Mouse (Mus musculus): ENCODE measurements around the gene Dock4. TPM values are rescaled to one million over a fixed set of nuclear protein-coding genes. Genes with fewer than 3 reads are reported as not detected.

Dock4 gene
- polyA plus RNA-seq, 1 experiment = 0.56 TPM

DNA sequence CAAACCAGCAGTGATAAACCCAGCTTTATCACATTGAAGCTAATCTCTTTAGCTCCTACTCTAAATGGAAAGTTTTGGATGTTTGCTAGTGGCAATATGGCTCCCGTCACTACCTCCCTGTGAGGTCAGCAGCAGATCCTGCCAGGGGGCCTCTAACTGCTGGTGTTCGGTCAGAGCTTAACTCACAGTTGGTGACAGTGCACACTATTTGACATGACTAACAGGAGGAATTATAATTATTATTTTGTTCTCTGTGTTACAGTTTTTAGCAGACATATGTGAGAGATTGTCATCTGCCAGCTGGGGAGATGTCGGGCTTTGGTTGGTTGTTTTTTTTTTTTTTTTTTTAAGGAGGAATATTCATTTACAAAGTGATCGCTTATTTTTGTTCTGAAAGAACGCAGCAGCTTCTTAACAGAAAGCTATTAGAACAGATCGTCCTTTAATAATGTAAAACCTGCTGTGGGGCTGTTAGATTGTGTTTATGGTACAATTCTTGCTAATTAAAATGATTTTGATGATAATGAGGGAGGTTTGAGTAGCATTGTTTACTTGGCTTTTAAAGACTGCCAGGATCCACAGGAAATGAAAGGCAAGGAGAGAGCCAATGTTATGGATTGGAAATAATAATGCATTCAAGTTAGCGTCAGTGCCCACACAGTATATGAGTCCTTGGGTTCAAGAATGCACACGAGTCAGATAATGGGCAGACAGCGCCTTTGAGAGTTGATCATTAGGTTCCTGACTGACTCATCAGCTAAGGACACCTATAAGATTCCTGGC lies 352.0 kb downstream of the Dock4 start:
- H3K4me1 ChIP-seq (ENCODE audit: control insufficient read depth, insufficient read depth, low read length) = no peaks in the 10 kb centered on the region

DNA sequence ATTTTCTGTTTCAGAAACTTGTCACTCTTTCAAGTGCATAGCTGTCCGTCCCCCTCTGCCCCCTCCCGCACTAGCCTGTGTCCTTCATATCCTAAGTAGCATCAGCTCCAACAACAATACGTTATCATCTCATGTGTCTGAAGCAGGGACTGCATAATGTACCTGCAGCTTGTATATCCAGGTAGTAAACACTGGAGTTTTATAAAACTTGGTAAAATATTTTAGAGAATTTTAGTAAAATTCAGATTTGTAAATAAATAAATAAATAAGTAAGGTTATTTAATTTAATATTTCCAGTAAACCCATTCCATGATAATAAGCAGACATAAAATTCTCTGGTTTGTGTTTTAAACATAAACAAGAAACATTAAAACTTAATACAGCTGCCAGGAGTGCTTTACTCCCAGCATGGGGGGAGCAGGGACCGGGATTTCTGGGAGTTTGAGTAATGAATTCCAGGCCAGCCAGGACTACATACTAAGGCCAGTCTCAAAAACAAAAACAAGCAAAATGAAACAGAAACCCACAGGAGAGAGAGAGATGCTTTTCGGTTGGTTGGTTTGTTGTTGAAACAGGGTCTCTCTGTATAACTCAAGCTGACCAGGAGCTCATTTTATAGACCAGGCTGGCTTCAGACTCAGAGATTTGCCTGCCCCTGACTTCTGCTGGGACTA lies 352.7 kb downstream of the Dock4 start:
- no peaks in the 10 kb centered on the region for H3K4me1 ChIP-seq (ENCODE audit: control insufficient read depth, insufficient read depth, low read length)
- no peak overlapping the region for H3K27ac ChIP-seq (ENCODE audit: control insufficient read depth, insufficient read depth, low read depth, low read length)
- no peaks in the 10 kb centered on the region for H3K27me3 ChIP-seq (ENCODE audit: control insufficient read depth, insufficient read depth, low read length)
- H3K36me3 ChIP-seq (ENCODE audit: control insufficient read depth, insufficient read depth, low read length) = no peaks in the 10 kb centered on the region
- no peak overlapping the region for H3K4me3 ChIP-seq (ENCODE audit: control insufficient read depth, low read depth, low read length)
- TF ChIP-seq CTCF (IDR thresholded peaks at IDR 0.05; ENCODE audit: control insufficient read depth, insufficient read depth, insufficient replicate concordance, low read depth, low read length) (no peak), POLR2A (IDR thresholded peaks at IDR 0.05; ENCODE audit: control insufficient read depth, low read depth, low read length) (no peak)

More for the DNA sequence above, 352.0 kb downstream of the Dock4 start:
- H3K27ac ChIP-seq (ENCODE audit: control insufficient read depth, insufficient read depth, low read depth, low read length) = no peak overlapping the region; the same call in 1 of the 2 replicates
- no peak overlapping the region for H3K4me3 ChIP-seq (ENCODE audit: control insufficient read depth, low read depth, low read length)
- no peaks in the 10 kb centered on the region for H3K27me3 ChIP-seq (ENCODE audit: control insufficient read depth, insufficient read depth, low read length)
- TF ChIP-seq CTCF (IDR thresholded peaks at IDR 0.05; ENCODE audit: control insufficient read depth, insufficient read depth, insufficient replicate concordance, low read depth, low read length) = no peak
- TF ChIP-seq POLR2A (IDR thresholded peaks at IDR 0.05; ENCODE audit: control insufficient read depth, low read depth, low read length) = no peak
- H3K36me3 ChIP-seq (ENCODE audit: control insufficient read depth, insufficient read depth, low read length) = no peaks in the 10 kb centered on the region

DNA sequence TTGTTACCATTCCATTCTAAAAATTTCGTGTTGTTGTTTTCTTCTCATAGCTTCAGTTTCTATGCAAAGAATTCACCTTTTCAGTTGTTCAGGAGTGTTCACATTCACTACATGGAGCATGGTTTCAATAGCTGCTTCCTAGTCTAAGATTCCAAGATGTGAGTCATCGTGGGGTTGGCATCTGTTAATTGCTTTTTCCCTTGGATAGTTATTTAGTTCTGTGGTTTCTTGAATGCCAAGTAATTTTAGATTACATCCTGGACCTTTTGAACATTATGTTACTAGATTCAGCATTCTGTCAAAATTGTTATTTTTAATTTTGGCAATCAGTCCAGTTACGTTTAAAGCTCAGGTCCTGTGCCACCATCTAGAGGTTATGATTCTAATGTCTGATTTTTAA lies 355.7 kb downstream of the Dock4 start:
- no peak for TF ChIP-seq CTCF (IDR thresholded peaks at IDR 0.05; ENCODE audit: control insufficient read depth, insufficient read depth, insufficient replicate concordance, low read depth, low read length)
- TF ChIP-seq POLR2A (IDR thresholded peaks at IDR 0.05; ENCODE audit: control insufficient read depth, low read depth, low read length) = no peak
- no peaks in the 10 kb centered on the region for H3K4me1 ChIP-seq (ENCODE audit: control insufficient read depth, insufficient read depth, low read length)

DNA sequence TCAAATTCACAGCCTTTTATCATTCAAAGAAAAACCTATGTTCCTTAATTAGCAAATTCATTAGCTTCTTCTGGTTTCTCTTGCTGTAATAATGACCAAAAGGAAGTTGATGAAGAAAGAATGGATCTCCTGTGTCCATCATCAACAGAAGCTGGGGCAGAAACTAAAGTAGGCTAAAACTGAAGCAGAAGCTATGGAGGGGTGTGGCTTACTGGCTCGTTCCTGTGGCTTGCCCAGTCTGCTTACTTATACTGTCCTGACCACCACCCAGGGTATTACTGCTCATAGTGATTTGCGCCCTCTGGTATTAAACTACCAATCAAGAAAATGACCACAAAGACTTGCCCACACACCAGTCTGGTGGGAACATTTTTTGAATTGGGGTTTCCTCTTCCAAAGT lies 359.5 kb downstream of the Dock4 start:
- Histone ChIP-seq H3K36me3 (ENCODE audit: control insufficient read depth, insufficient read depth, low read length) (no peaks in the 10 kb centered on the region), H3K4me3 (ENCODE audit: control insufficient read depth, low read depth, low read length) (no peak overlapping the region), H3K27me3 (ENCODE audit: control insufficient read depth, insufficient read depth, low read length) (no peaks in the 10 kb centered on the region), H3K4me1 (ENCODE audit: control insufficient read depth, insufficient read depth, low read length) (no peaks in the 10 kb centered on the region), H3K27ac (ENCODE audit: control insufficient read depth, insufficient read depth, low read depth, low read length) (no peak overlapping the region)
- TF ChIP-seq POLR2A (IDR thresholded peaks at IDR 0.05; ENCODE audit: control insufficient read depth, low read depth, low read length) = no peak
- TF ChIP-seq CTCF (IDR thresholded peaks at IDR 0.05; ENCODE audit: control insufficient read depth, insufficient read depth, insufficient replicate concordance, low read depth, low read length) = no peak

More for the DNA sequence above, 355.7 kb downstream of the Dock4 start:
- Histone ChIP-seq H3K4me3 (ENCODE audit: control insufficient read depth, low read depth, low read length) (no peak overlapping the region), H3K27ac (ENCODE audit: control insufficient read depth, insufficient read depth, low read depth, low read length) (no peak overlapping the region), H3K36me3 (ENCODE audit: control insufficient read depth, insufficient read depth, low read length) (no peaks in the 10 kb centered on the region), H3K27me3 (ENCODE audit: control insufficient read depth, insufficient read depth, low read length) (no peaks in the 10 kb centered on the region)

DNA sequence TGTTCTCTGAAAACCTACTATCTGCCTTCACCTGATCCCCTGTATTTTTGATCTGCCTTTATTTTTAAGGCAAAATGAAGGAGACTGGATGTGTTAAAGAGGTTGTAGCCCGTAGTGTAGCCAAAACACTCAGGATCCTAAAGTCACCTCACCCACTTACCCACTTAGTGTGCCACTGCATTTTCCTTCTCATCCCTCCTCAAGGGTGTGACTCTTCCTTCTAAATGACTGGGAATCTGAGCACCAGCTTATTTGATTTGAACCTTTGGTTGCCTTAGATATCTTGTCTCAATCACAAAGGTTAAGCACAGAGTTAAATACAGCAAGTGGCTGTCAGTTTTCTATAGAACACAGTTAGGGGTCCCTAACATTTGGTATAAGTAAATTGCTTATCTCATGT lies 362.2 kb downstream of the Dock4 start:
- no peaks in the 10 kb centered on the region for H3K27me3 ChIP-seq (ENCODE audit: control insufficient read depth, insufficient read depth, low read length)
- H3K4me1 ChIP-seq (ENCODE audit: control insufficient read depth, insufficient read depth, low read length) = no peaks in the 10 kb centered on the region
- H3K36me3 ChIP-seq (ENCODE audit: control insufficient read depth, insufficient read depth, low read length) = no peaks in the 10 kb centered on the region
- H3K4me3 ChIP-seq (ENCODE audit: control insufficient read depth, low read depth, low read length) = no peak overlapping the region
- no peak overlapping the region for H3K27ac ChIP-seq (ENCODE audit: control insufficient read depth, insufficient read depth, low read depth, low read length)
- TF ChIP-seq CTCF (IDR thresholded peaks at IDR 0.05; ENCODE audit: control insufficient read depth, insufficient read depth, insufficient replicate concordance, low read depth, low read length) (no peak), POLR2A (IDR thresholded peaks at IDR 0.05; ENCODE audit: control insufficient read depth, low read depth, low read length) (no peak)

DNA sequence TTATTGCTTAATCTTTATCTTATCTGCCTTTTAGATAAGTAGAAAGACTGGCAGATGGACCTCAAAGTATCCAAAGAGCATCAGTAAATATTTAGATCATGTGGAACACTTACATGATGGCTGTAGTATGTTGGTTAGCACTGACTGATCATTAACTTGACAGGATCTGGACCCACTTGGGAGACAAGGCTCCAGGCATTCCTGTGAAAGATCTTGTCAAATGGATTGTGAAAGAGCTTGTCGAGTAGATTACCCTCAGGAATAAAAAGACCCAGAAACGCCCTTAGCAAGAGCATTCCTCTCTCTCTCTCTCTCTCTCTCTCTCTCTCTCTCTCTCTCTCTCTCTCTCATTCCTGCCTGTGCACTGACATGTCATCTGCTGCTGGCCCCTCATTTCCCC lies 367.7 kb downstream of the Dock4 start:
- Histone ChIP-seq H3K27ac (ENCODE audit: control insufficient read depth, insufficient read depth, low read depth, low read length) (no peak overlapping the region), H3K4me3 (ENCODE audit: control insufficient read depth, low read depth, low read length) (no peak overlapping the region), H3K36me3 (ENCODE audit: control insufficient read depth, insufficient read depth, low read length) (no peaks in the 10 kb centered on the region), H3K4me1 (ENCODE audit: control insufficient read depth, insufficient read depth, low read length) (no peaks in the 10 kb centered on the region), H3K27me3 (ENCODE audit: control insufficient read depth, insufficient read depth, low read length) (no peaks in the 10 kb centered on the region)
- TF ChIP-seq CTCF (IDR thresholded peaks at IDR 0.05; ENCODE audit: control insufficient read depth, insufficient read depth, insufficient replicate concordance, low read depth, low read length) (no peak), POLR2A (IDR thresholded peaks at IDR 0.05; ENCODE audit: control insufficient read depth, low read depth, low read length) (no peak)

DNA sequence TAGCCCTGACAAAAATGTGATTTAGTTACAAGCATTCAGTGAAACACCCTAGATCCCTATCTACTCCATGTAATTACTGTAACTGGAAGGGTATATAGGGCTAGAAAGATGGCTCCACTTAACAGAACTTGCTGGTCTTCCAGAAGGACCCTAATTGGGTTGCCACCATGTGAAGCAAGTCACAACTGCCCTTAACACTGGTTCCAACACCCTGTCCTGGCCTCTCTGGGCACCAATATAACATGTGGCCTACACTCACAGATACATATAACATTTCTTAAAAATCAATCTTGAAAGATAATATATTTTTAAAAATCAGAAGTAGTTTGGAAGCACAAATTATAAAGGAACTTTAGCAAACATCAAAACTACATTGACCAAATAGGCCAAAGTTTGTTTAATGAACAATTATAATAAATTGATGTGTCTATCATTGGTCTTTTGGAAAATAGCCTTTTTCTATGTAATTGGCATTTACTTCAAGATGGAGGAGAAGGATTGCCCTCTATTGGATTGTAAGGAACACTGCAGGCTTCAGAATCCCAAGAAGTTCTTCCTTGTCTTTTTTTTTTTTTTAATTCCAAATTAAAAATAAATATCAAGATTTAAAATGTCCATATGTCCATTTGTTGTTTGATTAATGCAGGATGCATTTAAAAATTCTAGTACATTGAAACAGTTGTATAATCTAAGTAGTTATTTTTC lies 369.1 kb downstream of the Dock4 start:
- H3K27me3 ChIP-seq (ENCODE audit: control insufficient read depth, insufficient read depth, low read length) = no peaks in the 10 kb centered on the region
- TF ChIP-seq POLR2A (IDR thresholded peaks at IDR 0.05; ENCODE audit: control insufficient read depth, low read depth, low read length) (no peak), CTCF (IDR thresholded peaks at IDR 0.05; ENCODE audit: control insufficient read depth, insufficient read depth, insufficient replicate concordance, low read depth, low read length) (no peak)
- no peaks in the 10 kb centered on the region for H3K4me1 ChIP-seq (ENCODE audit: control insufficient read depth, insufficient read depth, low read length)
- no peak overlapping the region for H3K27ac ChIP-seq (ENCODE audit: control insufficient read depth, insufficient read depth, low read depth, low read length)
- H3K4me3 ChIP-seq (ENCODE audit: control insufficient read depth, low read depth, low read length) = no peak overlapping the region
- H3K36me3 ChIP-seq (ENCODE audit: control insufficient read depth, insufficient read depth, low read length) = no peaks in the 10 kb centered on the region
